Mouse (Mus musculus): ENCODE data around the gene Tmco3.

GRCm38 (mm10) chr8:13288646-13289045, 656 bp downstream of the Tmco3 start:
- TF ChIP-seq POLR2A (IDR thresholded peaks at IDR 0.05; ENCODE audit: borderline replicate concordance, control insufficient read depth, low read depth, low read length), result no peak
- no peak for TF ChIP-seq CTCF (IDR thresholded peaks at IDR 0.05; ENCODE audit: control insufficient read depth, insufficient read depth, low read length)

All from bone marrow, adult 2 months (tissue).